ENCODE assay signal across 14 mouse cellular contexts in the genomic region with DNA sequence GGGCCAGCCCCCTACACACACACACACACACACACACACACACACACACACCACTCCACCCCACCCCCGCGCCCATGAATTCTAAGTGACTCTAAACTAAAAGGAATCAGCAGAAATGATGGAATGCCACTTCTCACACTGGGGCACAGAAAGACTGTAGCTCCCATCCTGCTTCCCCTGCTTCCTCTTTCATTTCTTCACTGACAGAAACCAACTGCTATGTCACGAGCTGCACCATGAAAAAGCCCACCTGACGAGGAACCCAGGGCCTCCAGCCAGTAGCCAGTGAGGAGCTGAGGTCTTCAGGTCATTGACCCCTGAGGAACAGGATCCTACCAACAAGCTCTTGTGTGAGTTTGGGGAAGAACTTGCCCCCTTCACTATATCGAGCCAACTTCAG.
"Had no signal": no experiment of that assay in that cellular context is flagged by ENCODE, and none has a peak within 500 bp of the region (broad histone marks: within the 10 kb centered on the region; RNA-seq: fewer than 3 reads in every experiment).

No protein-coding gene starts in this region.

- H3K9me3 ChIP-seq: limb, embryonic 10.5 days; liver, embryonic 12.5 days; lung, embryonic 15.5 days; midbrain, embryonic 10.5 days; midbrain, embryonic 15.5 days; neural tube, embryonic 13.5 days had no signal

- H3K4me3 ChIP-seq: layer of hippocampus, adult 2 months; limb, embryonic 10.5 days; liver, embryonic 12.5 days; lung, embryonic 15.5 days; midbrain, embryonic 10.5 days; midbrain, embryonic 15.5 days; neural tube, embryonic 13.5 days had no signal

- H3K9ac ChIP-seq: liver, embryonic 12.5 days; lung, embryonic 15.5 days; midbrain, embryonic 15.5 days; neural tube, embryonic 13.5 days had no signal

- H3K4me2 ChIP-seq: liver, embryonic 12.5 days; lung, embryonic 15.5 days; midbrain, embryonic 15.5 days; neural tube, embryonic 13.5 days had no signal

- H3K27me3 ChIP-seq: liver, embryonic 12.5 days; lung, embryonic 15.5 days; midbrain, embryonic 15.5 days; neural tube, embryonic 13.5 days had no signal

- H3K27ac ChIP-seq: layer of hippocampus, adult 2 months; limb, embryonic 10.5 days; liver, embryonic 12.5 days; lung, embryonic 15.5 days; midbrain, embryonic 10.5 days; midbrain, embryonic 15.5 days; neural tube, embryonic 13.5 days had no signal

- DNase-seq: kidney, adult 18-20 months; kidney, postnatal 10 days; kidney, postnatal 4 days; lung, postnatal 14 days; retina, postnatal 1 day; right cerebral cortex, postnatal 4 days; thymus, postnatal 4 days had no signal

- ATAC-seq: liver, embryonic 12.5 days; midbrain, embryonic 15.5 days had no signal

- H3K36me3 ChIP-seq: limb, embryonic 10.5 days; liver, embryonic 12.5 days; lung, embryonic 15.5 days; midbrain, embryonic 10.5 days; midbrain, embryonic 15.5 days; neural tube, embryonic 13.5 days had no signal
